Mouse (Mus musculus) ES-Bruce4 (cell line): Measurements from ENCODE around the gene Zfp217. TPM values are rescaled to one million over a fixed set of nuclear protein-coding genes. Genes with fewer than 3 reads are reported as not detected.
"Not testable (repeated sequence)": the region's sequence is repeated elsewhere in the genome, so short reads cannot be mapped to it uniquely, and the experiment has no call there.

ENCODE experiments used
- H3K27ac ChIP-seq: 2 replicates; pipeline ENCODE4 v1.5.1; 2012; ENCODE audit warnings: low read length, inconsistent platforms; ENCODE audit not compliant: insufficient read depth
- H3K27me3 ChIP-seq: 2 replicates; pipeline ENCODE4 v1.6.1; 2012; ENCODE audit warnings: mild to moderate bottlenecking, low read length, inconsistent platforms; ENCODE audit not compliant: control insufficient read depth, poor library complexity, insufficient read depth, severe bottlenecking
- H3K36me3 ChIP-seq: 2 replicates; pipeline ENCODE4 v1.6.1; 2012; ENCODE audit warnings: inconsistent platforms, mild to moderate bottlenecking, low read length, moderate library complexity; ENCODE audit not compliant: control insufficient read depth, poor library complexity, insufficient read depth, severe bottlenecking
- H3K4me1 ChIP-seq: one replicate; pipeline ENCODE4 v1.8.1; 2011; ENCODE audit warnings: low read length; ENCODE audit not compliant: control insufficient read depth, insufficient read depth
- H3K4me3 ChIP-seq: 2 replicates; pipeline ENCODE4 v1.5.1; 2011; ENCODE audit warnings: low read depth, mild to moderate bottlenecking, low read length
- H3K9ac ChIP-seq: 2 replicates; pipeline ENCODE4 v1.6.1; 2012; ENCODE audit warnings: low read depth, mild to moderate bottlenecking, inconsistent platforms; ENCODE audit not compliant: poor library complexity, severe bottlenecking
- H3K9me3 ChIP-seq: replicated peaks from 2 replicates; pipeline ENCODE4 v1.6.1; 2012; ENCODE audit warnings: mild to moderate bottlenecking, low read length, inconsistent platforms; ENCODE audit not compliant: control insufficient read depth, poor library complexity, insufficient read depth, severe bottlenecking
- CTCF ChIP-seq: IDR thresholded peaks from one replicate; pipeline ENCODE4 v1.8.1; 2011; ENCODE audit warnings: low read depth, low read length
- EP300 ChIP-seq: IDR thresholded peaks from 2 replicates; pipeline ENCODE4 v1.6.1; 2011; ENCODE audit warnings: low read depth, low read length; ENCODE audit not compliant: insufficient read depth
- POLR2A ChIP-seq: IDR thresholded peaks from one replicate; pipeline ENCODE4 v1.8.1; 2011; ENCODE audit warnings: low read length; ENCODE audit not compliant: insufficient read depth
- polyA plus RNA-seq: library from polyadenylated mRNA; stranded (reverse); fragments of >200 nt; gene quantifications from 2 replicates; pipeline ENCODE4 v1.2.4, GENCODE M21; 2011; ENCODE audit warnings: low read depth; ENCODE audit not compliant: missing spikeins, insufficient read depth, insufficient read length

Gene Zfp217
- polyA plus RNA-seq, 1 experiment: 39.6 TPM

DNA sequence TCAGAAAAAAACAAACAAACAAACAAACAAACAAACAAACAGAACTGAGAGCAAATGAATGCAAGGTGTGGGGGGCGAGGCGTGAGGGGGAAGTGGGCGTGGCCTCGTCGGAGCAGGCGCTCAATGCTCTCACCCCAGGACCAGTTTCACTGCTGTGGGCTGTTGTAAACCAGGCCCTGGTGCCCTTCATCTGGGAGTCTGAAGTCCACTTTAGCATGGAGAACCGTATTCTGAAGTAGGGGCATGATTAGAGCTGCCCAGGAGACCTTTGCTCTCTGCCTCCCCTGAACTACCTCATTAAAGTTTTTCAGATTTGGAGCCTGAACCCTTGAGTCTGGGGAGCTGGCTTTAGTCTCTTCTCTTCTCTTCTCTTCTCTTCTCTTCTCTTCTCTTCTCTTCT lies 40.8 kb upstream of the Zfp217 start:
- Histone ChIP-seq H3K9ac (peak overlapping the region; percentile 44; the same call in 1 of the 2 replicates), H3K36me3 (no peaks in the 10 kb centered on the region), H3K27me3 (no peaks in the 10 kb centered on the region), H3K27ac (no peak overlapping the region), H3K4me3 (no peak overlapping the region), H3K4me1 (peaks cover 8% of the 10 kb centered on the region), H3K9me3 (no peaks in the 10 kb centered on the region)
- no peak for TF ChIP-seq CTCF
- no peak for TF ChIP-seq POLR2A
- no peak for TF ChIP-seq EP300

DNA sequence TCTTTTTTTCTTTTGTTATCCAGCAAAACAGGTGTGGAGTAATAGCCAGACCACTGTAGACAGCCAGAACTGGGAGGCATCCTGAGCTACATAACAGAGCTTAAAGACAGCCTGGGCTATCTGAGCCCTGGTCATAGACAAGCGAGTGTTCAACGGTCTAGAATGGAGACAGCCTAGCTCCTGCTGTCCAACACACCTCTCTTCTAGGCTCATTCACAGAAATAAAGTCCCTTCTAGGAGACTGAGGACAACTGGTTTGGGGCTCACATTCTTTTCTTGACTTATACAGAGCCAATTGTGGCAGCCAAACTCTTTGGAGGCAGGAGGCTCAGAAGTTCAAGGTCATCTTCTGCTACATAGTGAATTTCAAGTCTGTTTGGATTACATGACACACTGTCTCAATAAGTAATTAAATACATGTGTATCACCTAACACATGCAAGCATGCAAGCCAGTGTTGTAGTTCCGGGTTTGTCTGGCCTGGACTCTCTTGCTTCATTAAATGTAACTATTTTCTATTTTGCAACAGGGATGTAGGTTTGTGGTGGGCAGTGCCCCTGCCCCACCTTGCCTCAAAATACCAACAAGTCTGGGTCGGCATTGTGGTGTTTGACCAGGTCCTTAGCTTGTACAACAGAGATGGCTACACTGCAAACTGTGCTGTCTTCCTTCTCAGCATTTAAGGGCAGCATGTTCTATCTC lies 37.4 kb upstream of the Zfp217 start:
- H3K4me3 ChIP-seq: peak overlapping the region; percentile 59
- no peaks in the 10 kb centered on the region for H3K9me3 ChIP-seq
- TF ChIP-seq CTCF (no peak), EP300 (no peak), POLR2A (no peak)
- no peaks in the 10 kb centered on the region for H3K36me3 ChIP-seq
- no peaks in the 10 kb centered on the region for H3K27me3 ChIP-seq
- H3K4me1 ChIP-seq: peaks cover 3% of the 10 kb centered on the region
- H3K9ac ChIP-seq: peak overlapping the region; percentile 76
- H3K27ac ChIP-seq: peak overlapping the region; percentile 99

DNA sequence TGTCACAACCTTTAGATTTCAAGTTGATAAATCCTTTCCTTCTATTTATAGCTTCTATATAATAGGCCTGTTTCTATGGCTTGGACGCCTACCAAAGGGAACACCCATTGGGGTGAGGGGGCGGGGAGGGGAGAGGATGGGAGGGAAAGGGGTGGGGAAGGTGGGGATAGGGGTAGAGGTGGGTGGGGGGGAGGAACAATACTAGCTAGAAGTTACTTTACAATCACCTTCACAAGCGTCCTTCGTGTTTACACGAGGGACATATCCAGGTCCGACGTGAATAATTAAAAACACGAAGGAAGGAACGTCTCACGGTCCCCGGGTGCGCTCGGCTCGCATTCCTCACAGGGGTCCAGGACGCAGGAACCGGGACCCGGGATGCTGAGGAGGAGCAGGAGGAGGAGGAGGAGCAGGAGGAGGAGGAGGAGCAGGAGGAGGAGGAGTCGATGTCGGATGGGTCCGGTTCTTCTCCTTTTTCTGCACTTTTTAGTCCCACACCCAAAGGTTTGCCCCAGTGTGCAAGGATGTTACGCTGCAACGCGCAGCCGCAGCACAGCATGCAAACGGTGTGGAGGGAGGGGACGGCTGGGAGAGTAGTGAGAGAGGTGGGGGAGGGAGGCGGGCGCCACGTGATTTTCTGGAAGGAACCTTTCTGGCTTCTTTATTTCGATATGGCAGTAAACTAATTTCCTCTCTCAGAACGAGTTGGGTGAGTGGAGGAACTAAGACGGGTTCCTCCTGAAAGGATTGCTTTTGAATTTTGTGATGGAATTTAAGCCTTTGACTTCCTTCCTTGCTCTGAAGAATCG lies 36.5 kb upstream of the Zfp217 start:
- TF ChIP-seq CTCF (no peak), EP300 (peak; percentile 66; the same call in 1 of the 2 replicates), POLR2A (peak; percentile 9)
- Histone ChIP-seq H3K27me3 (no peaks in the 10 kb centered on the region), H3K27ac (peak overlapping the region; percentile 99)

DNA sequence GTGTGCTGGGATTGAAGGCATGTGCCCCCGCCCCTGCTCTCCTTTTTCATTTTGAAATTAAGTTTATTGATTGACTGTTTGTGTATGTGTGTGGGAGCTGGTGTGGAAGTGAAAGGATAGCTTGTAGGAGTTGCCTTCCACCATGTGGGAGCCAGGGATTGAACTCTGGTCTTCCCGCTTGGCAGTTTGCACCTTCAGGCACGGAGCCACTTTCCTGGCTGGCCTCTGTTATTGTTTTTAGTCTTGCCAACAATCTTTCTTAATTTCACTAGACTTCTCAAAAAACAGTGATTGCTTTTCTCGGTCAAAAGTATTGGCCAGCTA lies 35.9 kb upstream of the Zfp217 start:
- H3K27me3 ChIP-seq: no peaks in the 10 kb centered on the region
- H3K9ac ChIP-seq: peak overlapping the region; percentile 34
- peak overlapping the region; percentile 58 for H3K4me3 ChIP-seq
- no peaks in the 10 kb centered on the region for H3K36me3 ChIP-seq
- H3K27ac ChIP-seq: peak overlapping the region; percentile 93
- TF ChIP-seq CTCF: no peak
- TF ChIP-seq EP300: no peak
- TF ChIP-seq POLR2A: no peak
- H3K4me1 ChIP-seq: no peaks in the 10 kb centered on the region
- H3K9me3 ChIP-seq: no peaks in the 10 kb centered on the region

More for the DNA sequence above, 36.5 kb upstream of the Zfp217 start:
- Histone ChIP-seq H3K4me3 (peak overlapping the region; percentile 59), H3K4me1 (no peaks in the 10 kb centered on the region), H3K9me3 (no peaks in the 10 kb centered on the region), H3K36me3 (no peaks in the 10 kb centered on the region), H3K9ac (peak overlapping the region; percentile 76)

DNA sequence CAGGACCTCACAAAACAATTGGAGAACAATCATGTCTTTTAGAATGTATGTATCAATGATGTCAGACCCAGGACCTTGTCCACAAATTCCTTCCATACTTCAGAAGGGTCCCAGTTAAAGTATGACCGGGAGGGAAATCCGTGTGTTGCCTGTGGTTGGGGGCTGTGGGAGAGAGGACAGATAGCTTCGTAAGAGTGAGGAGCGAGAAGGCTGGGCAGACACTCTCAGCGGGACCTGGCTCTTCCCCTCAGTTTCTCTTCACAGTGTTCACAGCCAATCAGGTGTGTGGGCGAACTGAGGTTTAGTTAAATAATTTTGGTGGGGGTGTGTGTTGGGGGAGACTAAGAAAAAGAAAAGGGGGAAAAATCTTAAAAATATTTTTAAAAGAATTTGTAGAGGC lies 34.0 kb upstream of the Zfp217 start:
- no peak overlapping the region for H3K9ac ChIP-seq
- no peaks in the 10 kb centered on the region for H3K9me3 ChIP-seq
- no peaks in the 10 kb centered on the region for H3K36me3 ChIP-seq
- no peak overlapping the region for H3K4me3 ChIP-seq
- H3K4me1 ChIP-seq: no peaks in the 10 kb centered on the region
- peak overlapping the region; percentile 39 for H3K27ac ChIP-seq
- TF ChIP-seq CTCF (no peak), EP300 (no peak), POLR2A (no peak)
- no peaks in the 10 kb centered on the region for H3K27me3 ChIP-seq

DNA sequence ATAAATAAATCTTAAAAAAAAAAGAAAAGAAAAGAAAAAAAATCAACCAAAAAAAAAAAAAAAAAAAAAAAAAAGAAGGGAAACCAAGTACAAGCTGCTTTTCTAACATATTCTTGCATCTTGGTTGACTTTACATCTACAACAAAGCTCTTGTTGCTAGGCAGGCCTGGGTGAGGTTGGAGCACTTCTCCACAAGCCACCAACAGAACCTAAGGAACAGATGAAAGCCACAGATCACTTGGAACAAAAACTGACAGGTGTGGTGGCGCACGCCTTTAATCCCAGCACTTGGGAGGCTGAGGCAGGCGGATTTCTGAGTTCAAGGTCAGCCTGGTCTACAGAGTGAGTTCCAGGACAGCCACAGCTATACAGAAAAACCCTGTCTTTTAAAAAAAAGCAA lies 32.9 kb upstream of the Zfp217 start:
- not testable (repeated sequence) for H3K9me3 ChIP-seq, H3K36me3 ChIP-seq, H3K9ac ChIP-seq, H3K27me3 ChIP-seq, H3K27ac ChIP-seq, H3K4me1 ChIP-seq, H3K4me3 ChIP-seq
